Mouse (Mus musculus): ENCODE measurements at regions not wholly inside any gene's neighbourhood (a gene's known extent, or its start where the extent isn't known, plus 50 kb on each side); places are given as distances from the start of the nearest gene placed in this dataset.

DNA sequence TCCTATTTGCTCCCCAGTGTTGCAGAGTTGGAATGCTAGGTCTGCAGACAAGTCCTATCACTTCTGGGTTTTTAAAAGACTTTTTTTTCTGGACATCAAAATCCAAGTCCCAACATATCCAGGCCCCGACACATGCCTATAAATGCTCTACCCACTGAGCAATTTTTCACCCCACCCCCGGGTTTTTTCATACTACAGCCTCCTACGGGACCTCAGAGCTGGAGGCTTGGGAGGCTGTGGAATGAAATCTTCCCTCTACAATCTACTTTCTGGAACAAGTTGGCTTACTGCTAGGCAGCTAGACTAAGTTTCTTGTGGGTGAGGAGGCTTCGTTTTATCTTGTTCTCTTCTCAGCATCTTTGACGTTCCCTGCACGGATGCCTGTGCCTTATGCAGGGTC, 724.7 kb downstream of the Pdcd6ip start:
- H3K27ac ChIP-seq (replicated peaks; ENCODE audit: low read depth, low read length), result no peak overlapping the region
- H3K27me3 ChIP-seq (replicated peaks; ENCODE audit: control insufficient read depth, insufficient read depth, low read length), result no peaks in the 10 kb centered on the region
- no peaks in the 10 kb centered on the region for H3K4me1 ChIP-seq (ENCODE audit: control insufficient read depth, insufficient read depth, low read length)
- no peaks in the 10 kb centered on the region for H3K36me3 ChIP-seq (ENCODE audit: control insufficient read depth, insufficient read depth, low read length)
- DNase-seq (ENCODE audit: low spot score), result no peak
- 89% methylated on average over 6 of the region's 6 CpGs for WGBS
- no peaks in the 10 kb centered on the region for H3K9me3 ChIP-seq (ENCODE audit: control insufficient read depth, low read length)
- no peak for ATAC-seq (ENCODE audit: low read depth)
- H3K4me3 ChIP-seq (ENCODE audit: low read depth, low read length), result no peak overlapping the region
- no peak overlapping the region for H3K4me2 ChIP-seq (ENCODE audit: low read depth, low read length)
- H3K9ac ChIP-seq (ENCODE audit: low read depth, low read length), result no peak overlapping the region

GRCm38 (mm10) chr9:112951567-112951966, 715.8 kb upstream of the Arpp21 start:
- Histone ChIP-seq H3K9me3 (ENCODE audit: control insufficient read depth, low read length) (no peaks in the 10 kb centered on the region), H3K4me3 (ENCODE audit: low read depth, low read length) (no peak overlapping the region), H3K4me2 (ENCODE audit: low read depth, low read length) (no peak overlapping the region), H3K27me3 (replicated peaks; ENCODE audit: control insufficient read depth, insufficient read depth, low read length) (no peaks in the 10 kb centered on the region), H3K4me1 (ENCODE audit: control insufficient read depth, insufficient read depth, low read length) (no peaks in the 10 kb centered on the region), H3K36me3 (ENCODE audit: control insufficient read depth, insufficient read depth, low read length) (no peaks in the 10 kb centered on the region), H3K27ac (replicated peaks; ENCODE audit: low read depth, low read length) (no peak overlapping the region), H3K9ac (ENCODE audit: low read depth, low read length) (no peak overlapping the region)
- DNase-seq (ENCODE audit: low spot score), result no peak
- 85% methylated on average over 1 of the region's 1 CpGs for WGBS
- ATAC-seq (ENCODE audit: low read depth), result no peak

GRCm38 (mm10) chr9:112950056-112950455, 714.3 kb upstream of the Arpp21 start:
- WGBS, result 68% methylated on average over 2 of the region's 2 CpGs

DNA sequence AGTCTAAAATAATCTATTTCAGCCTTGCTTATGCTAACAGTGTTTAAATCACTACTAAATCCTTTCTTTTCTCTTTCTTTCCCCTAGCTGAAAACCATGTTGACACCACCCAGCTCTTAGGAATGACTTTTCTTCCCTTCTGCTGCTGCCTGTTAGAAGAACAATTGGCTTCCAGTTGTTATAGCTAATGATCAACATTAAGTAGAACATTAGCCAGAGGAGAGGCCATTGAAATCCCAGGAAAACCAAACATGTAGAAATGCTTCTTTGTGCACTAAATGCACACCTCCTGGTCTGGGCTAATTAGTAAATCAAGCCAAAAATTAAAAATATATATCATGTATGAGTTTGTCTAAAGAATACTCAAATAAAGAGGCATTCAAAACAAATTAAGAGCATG, 703.0 kb upstream of the Arpp21 start:
- no peaks in the 10 kb centered on the region for H3K36me3 ChIP-seq (ENCODE audit: control insufficient read depth, insufficient read depth, low read length)
- no peak for ATAC-seq (ENCODE audit: low read depth)
- H3K27me3 ChIP-seq (replicated peaks; ENCODE audit: control insufficient read depth, insufficient read depth, low read length), result no peaks in the 10 kb centered on the region
- no peak overlapping the region for H3K27ac ChIP-seq (replicated peaks; ENCODE audit: low read depth, low read length)
- no peak for DNase-seq (ENCODE audit: low spot score)
- H3K9me3 ChIP-seq (ENCODE audit: control insufficient read depth, low read length), result no peaks in the 10 kb centered on the region
- H3K4me3 ChIP-seq (ENCODE audit: low read depth, low read length), result no peak overlapping the region
- H3K4me2 ChIP-seq (ENCODE audit: low read depth, low read length), result no peak overlapping the region
- H3K9ac ChIP-seq (ENCODE audit: low read depth, low read length), result no peak overlapping the region
- H3K4me1 ChIP-seq (ENCODE audit: control insufficient read depth, insufficient read depth, low read length), result no peaks in the 10 kb centered on the region

More at GRCm38 (mm10) chr9:112950056-112950455, 714.3 kb upstream of the Arpp21 start:
- H3K4me1 ChIP-seq (ENCODE audit: control insufficient read depth, insufficient read depth, low read length), result no peaks in the 10 kb centered on the region
- H3K9me3 ChIP-seq (ENCODE audit: control insufficient read depth, low read length), result no peaks in the 10 kb centered on the region
- no peaks in the 10 kb centered on the region for H3K36me3 ChIP-seq (ENCODE audit: control insufficient read depth, insufficient read depth, low read length)
- no peak overlapping the region for H3K27ac ChIP-seq (replicated peaks; ENCODE audit: low read depth, low read length)
- no peak for DNase-seq (ENCODE audit: low spot score)
- H3K27me3 ChIP-seq (replicated peaks; ENCODE audit: control insufficient read depth, insufficient read depth, low read length), result no peaks in the 10 kb centered on the region
- no peak overlapping the region for H3K9ac ChIP-seq (ENCODE audit: low read depth, low read length)
- no peak overlapping the region for H3K4me3 ChIP-seq (ENCODE audit: low read depth, low read length)
- no peak for ATAC-seq (ENCODE audit: low read depth)
- H3K4me2 ChIP-seq (ENCODE audit: low read depth, low read length), result no peak overlapping the region

DNA sequence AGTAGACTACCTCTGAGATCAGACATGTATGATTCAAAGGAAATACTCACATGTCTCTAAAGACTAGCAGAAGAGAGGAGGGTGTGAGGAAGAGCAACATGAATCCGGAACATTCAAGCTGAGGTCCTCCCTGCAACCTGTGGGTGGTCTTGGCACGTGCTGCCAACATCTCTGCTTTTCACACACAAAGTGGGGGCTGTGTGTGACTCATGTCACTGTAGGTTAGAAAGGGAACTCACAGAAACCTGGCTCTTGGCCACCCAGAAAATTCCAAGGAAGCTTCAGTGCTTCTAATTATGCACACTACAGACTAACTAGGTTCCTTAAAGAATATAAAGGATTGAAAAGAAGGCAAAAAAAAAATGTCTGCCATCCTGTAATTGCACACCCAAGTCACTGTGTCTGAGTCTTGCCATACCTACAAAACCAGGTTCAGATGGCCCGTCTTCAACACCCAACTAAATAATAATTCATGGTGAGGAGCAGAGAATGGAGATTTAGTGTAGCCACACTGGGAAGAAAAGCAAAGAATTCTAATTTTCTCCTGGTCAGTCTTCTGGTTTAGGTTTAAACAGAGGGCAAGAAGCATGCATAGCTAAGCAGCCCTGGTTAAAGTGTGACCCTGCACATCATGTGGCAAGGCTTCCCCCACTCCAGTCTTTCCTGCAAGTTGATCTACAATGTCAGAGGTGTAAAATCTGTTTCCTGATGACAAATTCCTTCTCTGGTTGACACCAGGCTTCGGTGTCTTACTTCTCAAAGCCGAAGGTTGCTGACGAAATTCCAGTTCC, 673.8 kb upstream of the Arpp21 start:
- H3K27me3 ChIP-seq (replicated peaks; ENCODE audit: control insufficient read depth, insufficient read depth, low read length), result no peaks in the 10 kb centered on the region
- DNase-seq (ENCODE audit: low spot score) (peak; percentile 14), ATAC-seq (ENCODE audit: low read depth) (no peak)
- no peaks in the 10 kb centered on the region for H3K9me3 ChIP-seq (ENCODE audit: control insufficient read depth, low read length)
- no peak overlapping the region for H3K4me2 ChIP-seq (ENCODE audit: low read depth, low read length)
- no peaks in the 10 kb centered on the region for H3K4me1 ChIP-seq (ENCODE audit: control insufficient read depth, insufficient read depth, low read length)
- H3K36me3 ChIP-seq (ENCODE audit: control insufficient read depth, insufficient read depth, low read length), result no peaks in the 10 kb centered on the region
- H3K9ac ChIP-seq (ENCODE audit: low read depth, low read length), result no peak overlapping the region
- WGBS, result 70% methylated on average over 6 of the region's 6 CpGs
- H3K4me3 ChIP-seq (ENCODE audit: low read depth, low read length), result no peak overlapping the region
- H3K27ac ChIP-seq (replicated peaks; ENCODE audit: low read depth, low read length), result no peak overlapping the region

DNA sequence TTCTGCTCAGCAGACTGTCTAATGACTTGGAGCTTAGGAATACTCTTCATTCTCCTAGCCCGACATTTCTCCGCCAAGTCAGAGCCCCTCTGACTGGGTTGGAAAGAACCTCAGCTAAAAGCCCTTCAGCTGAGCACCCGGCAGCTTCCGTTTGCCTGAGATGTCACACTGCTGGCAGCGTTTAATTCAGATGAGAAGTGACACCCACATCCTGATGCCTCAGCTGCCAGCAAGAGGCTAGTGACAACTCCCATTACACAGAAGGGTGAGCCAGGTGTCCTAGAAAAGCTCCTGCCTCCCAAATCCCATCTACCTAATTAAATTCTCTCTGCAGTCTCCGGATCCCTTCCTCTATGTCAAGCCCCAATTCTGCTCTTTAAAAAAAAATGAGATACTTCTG, 670.2 kb upstream of the Arpp21 start:
- H3K27ac ChIP-seq (replicated peaks; ENCODE audit: low read depth, low read length), result no peak overlapping the region
- ATAC-seq (ENCODE audit: low read depth), result no peak
- H3K9me3 ChIP-seq (ENCODE audit: control insufficient read depth, low read length), result no peaks in the 10 kb centered on the region
- H3K4me1 ChIP-seq (ENCODE audit: control insufficient read depth, insufficient read depth, low read length), result no peaks in the 10 kb centered on the region
- H3K9ac ChIP-seq (ENCODE audit: low read depth, low read length), result no peak overlapping the region
- H3K4me3 ChIP-seq (ENCODE audit: low read depth, low read length), result no peak overlapping the region
- H3K4me2 ChIP-seq (ENCODE audit: low read depth, low read length), result no peak overlapping the region
- no peaks in the 10 kb centered on the region for H3K27me3 ChIP-seq (replicated peaks; ENCODE audit: control insufficient read depth, insufficient read depth, low read length)
- H3K36me3 ChIP-seq (ENCODE audit: control insufficient read depth, insufficient read depth, low read length), result no peaks in the 10 kb centered on the region
- DNase-seq (ENCODE audit: low spot score), result no peak
- 82% methylated on average over 6 of the region's 6 CpGs for WGBS

GRCm38 (mm10) chr9:112864921-112865320, 629.2 kb upstream of the Arpp21 start:
- 55% methylated on average over 1 of the region's 1 CpGs for WGBS
- no peaks in the 10 kb centered on the region for H3K36me3 ChIP-seq (ENCODE audit: control insufficient read depth, insufficient read depth, low read length)
- no peaks in the 10 kb centered on the region for H3K4me1 ChIP-seq (ENCODE audit: control insufficient read depth, insufficient read depth, low read length)
- no peak overlapping the region for H3K9ac ChIP-seq (ENCODE audit: low read depth, low read length)
- no peak overlapping the region for H3K4me3 ChIP-seq (ENCODE audit: low read depth, low read length)
- ATAC-seq (ENCODE audit: low read depth) (no peak), DNase-seq (ENCODE audit: low spot score) (no peak)
- no peaks in the 10 kb centered on the region for H3K9me3 ChIP-seq (ENCODE audit: control insufficient read depth, low read length)
- no peak overlapping the region for H3K27ac ChIP-seq (replicated peaks; ENCODE audit: low read depth, low read length)
- no peaks in the 10 kb centered on the region for H3K27me3 ChIP-seq (replicated peaks; ENCODE audit: control insufficient read depth, insufficient read depth, low read length)
- no peak overlapping the region for H3K4me2 ChIP-seq (ENCODE audit: low read depth, low read length)

- no peak overlapping the region for H3K9ac ChIP-seq (ENCODE audit: low read depth, low read length)
- 50% methylated on average over 8 of the region's 8 CpGs for WGBS
- H3K9me3 ChIP-seq (ENCODE audit: control insufficient read depth, low read length), result no peaks in the 10 kb centered on the region
- no peak overlapping the region for H3K4me2 ChIP-seq (ENCODE audit: low read depth, low read length)
- no peaks in the 10 kb centered on the region for H3K4me1 ChIP-seq (ENCODE audit: control insufficient read depth, insufficient read depth, low read length)
- H3K4me3 ChIP-seq (ENCODE audit: low read depth, low read length), result no peak overlapping the region
- ATAC-seq (ENCODE audit: low read depth) (no peak), DNase-seq (ENCODE audit: low spot score) (no peak)
- no peaks in the 10 kb centered on the region for H3K36me3 ChIP-seq (ENCODE audit: control insufficient read depth, insufficient read depth, low read length)
- no peaks in the 10 kb centered on the region for H3K27me3 ChIP-seq (replicated peaks; ENCODE audit: control insufficient read depth, insufficient read depth, low read length)
- no peak overlapping the region for H3K27ac ChIP-seq (replicated peaks; ENCODE audit: low read depth, low read length)
Observed at GRCm38 (mm10) chr9:112861136-112861535, 625.4 kb upstream of the Arpp21 start.

- ATAC-seq (ENCODE audit: low read depth) (no peak), DNase-seq (ENCODE audit: low spot score) (no peak)
- H3K27ac ChIP-seq (replicated peaks; ENCODE audit: low read depth, low read length), result no peak overlapping the region
- H3K9ac ChIP-seq (ENCODE audit: low read depth, low read length), result no peak overlapping the region
- no peak overlapping the region for H3K4me2 ChIP-seq (ENCODE audit: low read depth, low read length)
- H3K4me3 ChIP-seq (ENCODE audit: low read depth, low read length), result no peak overlapping the region
- H3K9me3 ChIP-seq (ENCODE audit: control insufficient read depth, low read length), result no peaks in the 10 kb centered on the region
- H3K36me3 ChIP-seq (ENCODE audit: control insufficient read depth, insufficient read depth, low read length), result no peaks in the 10 kb centered on the region
- H3K27me3 ChIP-seq (replicated peaks; ENCODE audit: control insufficient read depth, insufficient read depth, low read length), result no peaks in the 10 kb centered on the region
- no peaks in the 10 kb centered on the region for H3K4me1 ChIP-seq (ENCODE audit: control insufficient read depth, insufficient read depth, low read length)
- WGBS, result 78% methylated on average over 3 of the region's 3 CpGs
Observed at GRCm38 (mm10) chr9:112860307-112860893, 624.7 kb upstream of the Arpp21 start.
